Mouse (Mus musculus) lung, embryonic 14.5 days (tissue): Measurements from ENCODE around the gene Aig1. TPM values are rescaled to one million over a fixed set of nuclear protein-coding genes. Genes with fewer than 3 reads are reported as not detected.
A peak's percentile ranks its signal among the peaks of the same experiment; 100 is the strongest.

Experiments used
- ATAC-seq: fragments of 200-750 bp; cut with Nextera tagmentation; 2 replicates; pipeline ENCODE4 v1.8.0; 2017; ENCODE audit warnings: mild to moderate bottlenecking, moderate TSS enrichment, moderate library complexity; ENCODE audit not compliant: insufficient read depth
- DNase-seq: peaks from one replicate; pipeline ENCODE4 v3.0.0-alpha.2; 2015
- H3K27ac ChIP-seq: fragments of 300-500 bp; sonication (generic); 2 replicates; pipeline ENCODE4 v1.5.1; 2014; ENCODE audit warnings: low read depth, mild to moderate bottlenecking, moderate library complexity
- H3K27me3 ChIP-seq: fragments of 300-500 bp; sonication (generic); 2 replicates; pipeline ENCODE4 v1.6.1; 2014; ENCODE audit warnings: low read length, control low read depth; ENCODE audit not compliant: insufficient read depth
- H3K36me3 ChIP-seq: fragments of 300-500 bp; sonication (generic); 2 replicates; pipeline ENCODE4 v1.6.1; 2014; ENCODE audit warnings: control low read depth; ENCODE audit not compliant: insufficient read depth
- H3K4me1 ChIP-seq: fragments of 300-500 bp; sonication (generic); 2 replicates; pipeline ENCODE4 v1.6.1; 2014; ENCODE audit warnings: antibody characterized with exemption, control low read depth; ENCODE audit not compliant: insufficient read depth
- H3K4me2 ChIP-seq: fragments of 300-500 bp; sonication (generic); 2 replicates; pipeline ENCODE4 v1.6.1; 2014; ENCODE audit warnings: mild to moderate bottlenecking
- H3K4me3 ChIP-seq: fragments of 300-500 bp; sonication (generic); 2 replicates; pipeline ENCODE4 v1.5.1; 2014; ENCODE audit warnings: low read depth, low read length
- H3K9ac ChIP-seq: fragments of 300-500 bp; sonication (generic); 2 replicates; pipeline ENCODE4 v1.6.1; 2014
- H3K9me3 ChIP-seq: fragments of 300-500 bp; sonication (generic); 2 replicates; pipeline ENCODE4 v1.6.1; 2016; ENCODE audit warnings: low read depth, low read length, control low read depth
- CTCF ChIP-seq: IDR thresholded peaks from 2 replicates; pipeline ENCODE4 v1.5.1; 2016; ENCODE audit warnings: antibody characterized with exemption, low read depth
- WGBS: fragments of 180-500 bp; shearing (Covaris S2); extraction: QIAGEN DNeasy Blood & Tissue Kit; methylation state at CpG from one replicate; pipeline ENCODE4 v1.1.7; 2014; 5-methylcytosine and 5-hydroxymethylcytosine counted together
- polyA plus RNA-seq: library from polyadenylated mRNA; unstranded; fragments of >200 nt; fragmentation: Nextera tagmentation; extraction: Ambion mirVana; gene quantifications from 2 replicates; pipeline ENCODE4 v1.2.1, GENCODE M21; 2014

Gene Aig1
- polyA plus RNA-seq, 1 experiment from 2014 or later: 43.4 TPM

DNA sequence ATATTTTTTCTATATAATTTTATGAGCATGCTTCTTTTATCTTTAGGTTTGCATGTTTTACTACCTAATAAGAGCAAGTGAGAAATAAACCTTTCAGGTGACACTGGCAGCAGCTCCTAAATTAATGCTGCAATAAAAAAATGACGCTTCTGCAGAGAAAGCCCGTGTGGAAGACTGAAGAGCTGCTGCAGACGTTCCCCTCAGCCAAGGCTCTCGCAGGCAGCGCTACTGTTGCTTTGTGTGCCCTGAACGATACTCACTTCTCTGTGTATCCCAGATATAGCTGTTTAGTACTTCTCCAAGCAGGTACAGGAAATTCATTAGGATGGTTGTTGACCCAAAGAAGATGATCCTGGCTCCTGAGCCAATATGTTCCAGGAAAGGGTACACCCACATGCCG lies 215.5 kb downstream of the Aig1 start:
- Histone ChIP-seq H3K4me2 (no peak overlapping the region), H3K4me1 (no peaks in the 10 kb centered on the region), H3K36me3 (no peaks in the 10 kb centered on the region), H3K4me3 (no peak overlapping the region), H3K27me3 (no peaks in the 10 kb centered on the region), H3K9me3 (no peaks in the 10 kb centered on the region), H3K27ac (no peak overlapping the region), H3K9ac (no peak overlapping the region)
- 78% methylated on average over 7 of the region's 7 CpGs for WGBS
- TF ChIP-seq CTCF: no peak
- DNase-seq (no peak), ATAC-seq (no peak)

DNA sequence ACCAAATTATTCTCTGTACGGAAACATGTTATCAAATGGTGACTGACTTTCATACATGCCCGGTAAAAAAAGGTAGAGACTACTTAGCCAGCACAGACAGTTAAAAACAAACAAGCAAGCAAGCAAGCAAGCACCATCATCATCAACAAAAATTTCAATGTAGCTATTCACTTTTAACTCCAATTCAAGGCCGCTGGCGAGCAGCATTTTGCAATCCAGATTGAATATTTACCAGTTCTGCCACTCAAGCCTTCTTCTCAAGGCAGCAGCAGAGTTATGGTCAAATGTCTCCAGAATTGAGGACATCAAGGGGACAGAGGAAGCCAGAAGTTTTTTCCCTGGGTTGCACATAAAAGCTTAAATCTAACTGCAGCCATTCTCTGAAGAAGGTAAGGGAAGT lies 216.7 kb downstream of the Aig1 start:
- no peaks in the 10 kb centered on the region for H3K27me3 ChIP-seq
- H3K4me2 ChIP-seq: no peak overlapping the region
- no peaks in the 10 kb centered on the region for H3K36me3 ChIP-seq
- ATAC-seq (no peak), DNase-seq (no peak)
- no peaks in the 10 kb centered on the region for H3K9me3 ChIP-seq
- no peak overlapping the region for H3K9ac ChIP-seq
- TF ChIP-seq CTCF: no peak
- no peak overlapping the region for H3K27ac ChIP-seq
- 87% methylated on average over 4 of the region's 4 CpGs for WGBS
- H3K4me3 ChIP-seq: no peak overlapping the region
- no peaks in the 10 kb centered on the region for H3K4me1 ChIP-seq

DNA sequence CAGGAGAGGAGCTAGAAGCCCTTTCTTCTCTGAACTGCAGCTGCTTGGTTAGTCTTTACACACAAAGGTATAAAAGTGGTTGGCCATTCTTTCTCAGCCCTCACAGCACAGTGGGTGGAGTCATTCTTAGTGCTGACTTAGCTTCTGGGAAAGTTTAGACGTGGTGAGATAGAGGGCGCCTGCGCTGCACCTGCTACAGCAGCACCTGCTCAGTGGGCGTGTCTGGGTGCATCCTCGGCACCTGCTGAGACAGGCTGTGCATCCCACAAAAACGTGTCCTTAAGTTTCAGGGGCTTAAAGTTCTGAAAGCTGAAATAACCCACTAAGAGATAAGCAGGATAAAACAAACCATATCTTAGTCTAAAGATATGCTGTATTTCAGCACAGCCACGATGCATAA lies 227.0 kb downstream of the Aig1 start:
- WGBS: 13% methylated on average over 7 of the region's 7 CpGs
- peak; percentile 31; the same call in 1 of the 2 replicates for TF ChIP-seq CTCF
- H3K4me1 ChIP-seq: no peaks in the 10 kb centered on the region

DNA sequence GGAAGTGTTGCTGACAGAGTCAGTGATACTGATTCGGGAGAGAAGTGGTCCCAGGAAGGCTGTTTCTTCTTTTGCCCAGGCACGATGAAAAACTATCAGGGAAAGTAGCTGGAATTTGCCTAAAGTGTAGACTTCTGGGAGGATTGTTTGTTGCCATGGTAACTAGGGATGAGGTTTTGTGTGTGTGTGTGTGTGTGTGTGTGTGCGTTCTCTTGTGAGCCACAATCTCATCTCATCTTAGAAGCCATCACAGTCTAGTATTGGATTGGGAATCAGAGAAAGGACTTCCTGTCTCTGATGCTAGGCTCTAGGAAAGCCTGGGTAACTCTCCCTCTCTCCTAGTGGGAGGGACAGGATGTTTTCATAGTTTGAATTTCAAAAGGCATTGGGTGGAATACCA lies 237.0 kb downstream of the Aig1 start:
- Histone ChIP-seq H3K36me3 (no peaks in the 10 kb centered on the region), H3K27ac (no peak overlapping the region), H3K4me1 (no peaks in the 10 kb centered on the region), H3K4me3 (no peak overlapping the region), H3K27me3 (no peaks in the 10 kb centered on the region), H3K4me2 (no peak overlapping the region), H3K9me3 (no peaks in the 10 kb centered on the region), H3K9ac (no peak overlapping the region)
- TF ChIP-seq CTCF: no peak
- DNase-seq (peak; percentile 4), ATAC-seq (no peak)
- WGBS: 46% methylated on average over 3 of the region's 3 CpGs

More for the DNA sequence above, 227.0 kb downstream of the Aig1 start:
- ATAC-seq (no peak), DNase-seq (peak; percentile 22)
- H3K4me3 ChIP-seq: no peak overlapping the region
- H3K27ac ChIP-seq: no peak overlapping the region
- no peak overlapping the region for H3K4me2 ChIP-seq
- H3K9me3 ChIP-seq: no peaks in the 10 kb centered on the region
- no peaks in the 10 kb centered on the region for H3K36me3 ChIP-seq
- no peaks in the 10 kb centered on the region for H3K27me3 ChIP-seq
- no peak overlapping the region for H3K9ac ChIP-seq

DNA sequence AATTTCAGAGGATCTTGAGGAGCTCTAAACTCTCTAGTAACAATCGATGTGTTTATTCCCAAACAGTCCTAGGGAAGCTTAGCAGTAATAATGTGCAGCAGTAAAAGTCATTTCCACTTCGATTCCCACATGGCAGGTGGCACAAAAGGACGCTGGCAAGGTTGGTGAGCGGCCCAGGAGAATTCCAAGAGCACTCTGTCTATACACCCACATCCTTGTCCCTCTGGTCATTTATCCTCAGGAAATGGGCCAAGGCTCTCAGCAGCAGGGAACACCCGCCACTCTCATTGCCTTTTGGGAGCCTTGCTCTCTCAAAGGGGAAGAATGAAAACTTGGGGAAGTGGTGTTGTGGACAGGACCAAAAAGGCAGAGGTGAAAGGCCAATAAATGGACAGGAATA lies 245.0 kb downstream of the Aig1 start:
- TF ChIP-seq CTCF: no peak
- DNase-seq: no peak
- no peaks in the 10 kb centered on the region for H3K9me3 ChIP-seq
- H3K4me3 ChIP-seq: no peak overlapping the region
- no peaks in the 10 kb centered on the region for H3K27me3 ChIP-seq
- H3K9ac ChIP-seq: no peak overlapping the region
- H3K36me3 ChIP-seq: no peaks in the 10 kb centered on the region
- 80% methylated on average over 5 of the region's 5 CpGs for WGBS
- ATAC-seq: no peak
- no peak overlapping the region for H3K27ac ChIP-seq
- no peak overlapping the region for H3K4me2 ChIP-seq
- H3K4me1 ChIP-seq: no peaks in the 10 kb centered on the region

DNA sequence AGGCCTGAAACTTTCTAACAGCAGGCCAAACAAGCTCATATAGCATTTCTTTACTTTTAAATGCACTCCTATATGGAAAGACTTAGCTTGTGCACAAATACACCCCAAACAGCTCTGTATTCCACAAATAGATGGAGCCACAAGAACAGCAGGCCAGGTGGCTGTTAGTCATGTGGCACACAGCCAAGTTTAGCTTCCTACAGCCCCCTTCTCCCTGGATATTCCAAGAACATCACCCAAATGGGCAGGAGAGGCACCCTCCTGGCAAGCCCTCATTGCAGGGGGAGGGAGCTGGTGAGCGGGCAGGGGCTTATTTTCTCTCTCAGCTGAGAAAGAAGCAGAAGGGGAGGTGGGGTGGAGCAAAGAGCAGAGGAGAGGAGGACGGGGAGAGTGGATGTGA lies 267.9 kb downstream of the Aig1 start:
- Histone ChIP-seq H3K27ac (no peak overlapping the region), H3K4me2 (no peak overlapping the region), H3K27me3 (no peaks in the 10 kb centered on the region), H3K9me3 (no peaks in the 10 kb centered on the region), H3K9ac (no peak overlapping the region), H3K36me3 (no peaks in the 10 kb centered on the region), H3K4me1 (no peaks in the 10 kb centered on the region), H3K4me3 (no peak overlapping the region)
- TF ChIP-seq CTCF: no peak
- no peak for DNase-seq
- 64% methylated on average over 2 of the region's 2 CpGs for WGBS
- ATAC-seq: no peak

DNA sequence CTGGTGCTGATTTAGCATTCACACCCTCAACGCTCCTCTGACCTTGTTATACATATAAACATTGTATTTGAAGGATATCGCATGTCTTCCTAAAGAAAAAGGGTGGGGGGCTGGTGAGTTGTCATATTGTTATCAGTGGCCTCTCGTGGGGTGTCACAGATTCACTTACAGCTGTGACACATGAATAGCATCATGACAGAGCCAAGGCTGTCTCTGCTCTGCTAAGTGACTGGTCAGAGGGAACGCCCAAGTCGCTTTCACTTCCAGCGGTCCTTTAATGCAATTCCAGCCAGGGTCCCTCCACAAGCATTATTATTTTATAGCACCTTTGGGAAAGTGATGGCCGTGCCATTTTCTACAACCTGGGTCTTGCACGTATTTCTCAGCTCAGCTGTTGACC lies 271.3 kb downstream of the Aig1 start:
- no peak overlapping the region for H3K9ac ChIP-seq
- peak; percentile 52; the same call in 1 of the 2 replicates for ATAC-seq
- H3K9me3 ChIP-seq: no peaks in the 10 kb centered on the region
- no peak overlapping the region for H3K4me2 ChIP-seq
- H3K27me3 ChIP-seq: no peaks in the 10 kb centered on the region
- no peak overlapping the region for H3K27ac ChIP-seq
- no peaks in the 10 kb centered on the region for H3K4me1 ChIP-seq
- H3K4me3 ChIP-seq: no peak overlapping the region
- no peak for TF ChIP-seq CTCF
- WGBS: 41% methylated on average over 8 of the region's 8 CpGs
- no peaks in the 10 kb centered on the region for H3K36me3 ChIP-seq
- DNase-seq: peak; percentile 41

Other genes with a start within 250 kb of the Aig1 start
- 5.1 and 5.3 TPM in 2 replicates for gene Hivep2, start 97.1 kb upstream of the Aig1 start, polyA plus RNA-seq